Mouse (Mus musculus): ENCODE measurements at regions not wholly inside any gene's neighbourhood (a gene's known extent, or its start where the extent isn't known, plus 50 kb on each side); places are given as distances from the start of the nearest gene placed in this dataset.

- TF ChIP-seq CTCF (IDR thresholded peaks at IDR 0.05; ENCODE audit: borderline replicate concordance, insufficient read depth, low read depth, low read length) (no peak), POLR2A (IDR thresholded peaks at IDR 0.05; ENCODE audit: borderline replicate concordance, insufficient read depth, low read length) (no peak)
Measured at GRCm38 (mm10) chr3:21965556-21965955, 110.9 kb upstream of the Tbl1xr1 start.
